Mouse (Mus musculus) forebrain, embryonic 16.5 days (tissue): ENCODE results near the gene Whamm. TPM values are rescaled to one million over a fixed set of nuclear protein-coding genes. Genes with fewer than 3 reads are reported as not detected.
A peak's percentile ranks its signal among the peaks of the same experiment; 100 is the strongest.

Source experiments
- ATAC-seq: fragments of 200-750 bp; cut with Nextera tagmentation; 2 replicates; pipeline ENCODE4 v1.8.0; 2017; ENCODE audit warnings: mild to moderate bottlenecking, moderate library complexity
- H3K27ac ChIP-seq: fragments of 300-500 bp; sonication (generic); 2 replicates; pipeline ENCODE4 v1.5.1; 2014; ENCODE audit warnings: low read length, control low read depth
- H3K27me3 ChIP-seq: fragments of 300-500 bp; sonication (generic); replicated peaks from 2 replicates; pipeline ENCODE4 v1.6.1; 2014; ENCODE audit warnings: low read length; ENCODE audit not compliant: control insufficient read depth, insufficient read depth
- H3K36me3 ChIP-seq: fragments of 300-500 bp; sonication (generic); 2 replicates; pipeline ENCODE4 v1.6.1; 2014; ENCODE audit not compliant: control insufficient read depth, insufficient read depth
- H3K4me1 ChIP-seq: fragments of 300-500 bp; sonication (generic); replicated peaks from 2 replicates; pipeline ENCODE4 v1.6.1; 2014; ENCODE audit warnings: low read length; ENCODE audit not compliant: control insufficient read depth, insufficient read depth
- H3K4me2 ChIP-seq: fragments of 300-500 bp; sonication (generic); 2 replicates; pipeline ENCODE4 v1.6.1; 2014; ENCODE audit warnings: mild to moderate bottlenecking, low read length, control low read depth
- H3K4me3 ChIP-seq: fragments of 300-500 bp; sonication (generic); replicated peaks from 2 replicates; pipeline ENCODE4 v1.5.1; 2014; ENCODE audit warnings: mild to moderate bottlenecking, low read length, control low read depth
- H3K9ac ChIP-seq: fragments of 300-500 bp; sonication (generic); replicated peaks from 2 replicates; pipeline ENCODE4 v1.6.1; 2014; ENCODE audit warnings: low read depth, low read length, control low read depth
- H3K9me3 ChIP-seq: fragments of 300-500 bp; sonication (generic); 2 replicates; pipeline ENCODE4 v1.6.1; 2016; ENCODE audit warnings: low read length; ENCODE audit not compliant: control insufficient read depth
- WGBS: fragments of 180-500 bp; shearing (Covaris S2); extraction: QIAGEN DNeasy Blood & Tissue Kit; methylation state at CpG from one replicate; pipeline ENCODE4 v1.1.7; 2014; 5-methylcytosine and 5-hydroxymethylcytosine counted together
- microRNA counts: library from miRNA; unstranded; fragments of <30 nt; microRNA quantifications from one replicate; lab custom pipeline; 2016
- polyA plus RNA-seq: library from polyadenylated mRNA; unstranded; fragments of >200 nt; fragmentation: Nextera tagmentation; extraction: Ambion mirVana; gene quantifications from 2 replicates; pipeline ENCODE4 v1.2.1, GENCODE M21; 2015

Whamm gene
- polyA plus RNA-seq, 1 experiment from 2014 or later: 6.0 TPM

- Histone ChIP-seq H3K9me3 (0 out of 2 replicates have a peak, but pooled peaks cover 2% of the 10 kb centered on the region), H3K4me2 (no peak overlapping the region), H3K27ac (no peak overlapping the region), H3K4me1 (no peaks in the 10 kb centered on the region), H3K27me3 (no peaks in the 10 kb centered on the region), H3K4me3 (no peak overlapping the region), H3K9ac (no peak overlapping the region), H3K36me3 (no peaks in the 10 kb centered on the region)
- ATAC-seq: no peak
- 94% methylated on average over 2 of the region's 2 CpGs for whole genome bisulfite sequencing
These were observed 55.4 kb downstream of the Whamm start for GRCm38 (mm10) chr7:81626460-81626859.

- no peak overlapping the region for H3K9ac ChIP-seq
These were observed 60.2 kb downstream of the Whamm start for GRCm38 (mm10) chr7:81631261-81631660.

GRCm38 (mm10) chr7:81632586-81632985 lies 61.5 kb downstream of the Whamm start:
- Histone ChIP-seq H3K4me3 (no peak overlapping the region), H3K27me3 (no peaks in the 10 kb centered on the region), H3K27ac (no peak overlapping the region), H3K9ac (no peak overlapping the region), H3K4me1 (no peaks in the 10 kb centered on the region), H3K9me3 (0 out of 2 replicates have a peak, but pooled peaks cover 2% of the 10 kb centered on the region), H3K36me3 (no peaks in the 10 kb centered on the region), H3K4me2 (no peak overlapping the region)
- ATAC-seq: no peak
- 80% methylated on average over 6 of the region's 6 CpGs for WGBS

More at GRCm38 (mm10) chr7:81631261-81631660, 60.2 kb downstream of the Whamm start:
- Histone ChIP-seq H3K4me3 (no peak overlapping the region), H3K4me1 (no peaks in the 10 kb centered on the region), H3K9me3 (0 out of 2 replicates have a peak, but pooled peaks cover 2% of the 10 kb centered on the region), H3K4me2 (no peak overlapping the region), H3K27ac (no peak overlapping the region), H3K36me3 (no peaks in the 10 kb centered on the region), H3K27me3 (no peaks in the 10 kb centered on the region)
- WGBS: 82% methylated on average over 8 of the region's 8 CpGs
- ATAC-seq: no peak

DNA sequence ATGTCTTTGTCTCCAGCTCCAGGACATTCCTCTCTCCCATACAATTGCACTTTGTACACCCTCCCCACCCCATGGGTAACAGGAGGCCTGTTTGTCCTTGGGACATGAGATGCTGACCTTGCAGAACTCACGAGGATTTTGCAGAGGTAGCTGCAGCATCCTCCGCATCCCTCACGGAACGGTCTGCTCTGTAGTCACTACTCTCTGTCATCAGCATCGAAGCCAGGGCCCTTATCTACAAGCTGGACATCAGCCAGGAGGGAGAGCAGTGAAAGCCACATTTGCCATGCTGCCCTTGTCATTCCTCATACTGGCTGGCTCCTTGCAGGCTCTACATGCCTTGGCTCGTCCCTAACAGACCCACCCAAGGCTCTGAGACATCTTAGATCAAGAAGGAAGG lies 70.0 kb downstream of the Whamm start:
- ATAC-seq: no peak
- H3K36me3 ChIP-seq: no peaks in the 10 kb centered on the region
- peaks cover 6% of the 10 kb centered on the region; the same call in 1 of the 2 replicates for H3K4me1 ChIP-seq
- 74% methylated on average over 6 of the region's 6 CpGs for WGBS
- H3K27me3 ChIP-seq: no peaks in the 10 kb centered on the region
- no peak overlapping the region for H3K4me2 ChIP-seq
- H3K9ac ChIP-seq: no peak overlapping the region
- H3K27ac ChIP-seq: no peak overlapping the region
- no peak overlapping the region for H3K4me3 ChIP-seq
- H3K9me3 ChIP-seq: no peaks in the 10 kb centered on the region

- peaks cover 17% of the 10 kb centered on the region for H3K4me1 ChIP-seq
- 49% methylated on average over 7 of the region's 7 CpGs for WGBS
These were observed 73.6 kb downstream of the Whamm start for GRCm38 (mm10) chr7:81644551-81645235.

More at GRCm38 (mm10) chr7:81644551-81645235, 73.6 kb downstream of the Whamm start:
- no peak overlapping the region for H3K4me2 ChIP-seq
- no peaks in the 10 kb centered on the region for H3K27me3 ChIP-seq
- no peak overlapping the region for H3K4me3 ChIP-seq
- H3K36me3 ChIP-seq: no peaks in the 10 kb centered on the region
- H3K9ac ChIP-seq: no peak overlapping the region
- no peak overlapping the region for H3K27ac ChIP-seq
- no peak for ATAC-seq
- no peaks in the 10 kb centered on the region for H3K9me3 ChIP-seq

MicroRNA genes within 50 kb of the gene (microRNA counts, 519-probe panel; counts per million panel counts)
- microRNA mmu-miR-1839-3p (lab: Ali Mortazavi, UCI): not detected
- microRNA mmu-miR-1839-5p (lab: Ali Mortazavi, UCI): 2,575 counts per million, percentile 63 among the panel's probes with 10 or more counts

Other genes with a start within 250 kb of the Whamm start
- 718 and 738 TPM in 2 replicates for gene Rps17, start 226.0 kb upstream of the Whamm start, polyA plus RNA-seq
- 2.1 and 2.9 TPM in 2 replicates for gene Cpeb1, start 115.8 kb upstream of the Whamm start, polyA plus RNA-seq
- gene Ap3b2, start 77.3 kb upstream of the Whamm start, polyA plus RNA-seq: 133 and 142 TPM in 2 replicates
- gene BC048679, start 73.0 kb upstream of the Whamm start, polyA plus RNA-seq: not detected in 2 replicates
- 0.25 and 0.46 TPM in 2 replicates for gene Fsd2, start 4.3 kb upstream of the Whamm start, polyA plus RNA-seq
- gene Homer2, start 136.3 kb downstream of the Whamm start, polyA plus RNA-seq: 16.8 and 19.1 TPM in 2 replicates
- gene Ramac, start 191.7 kb downstream of the Whamm start, polyA plus RNA-seq: 164 and 176 TPM in 2 replicates
- 49.4 and 51.0 TPM in 2 replicates for gene 3110040N11Rik, start 218.2 kb downstream of the Whamm start, polyA plus RNA-seq